Mouse (Mus musculus) embryonic facial prominence, embryonic 15.5 days (tissue): Measurements from ENCODE around the gene Atxn2. TPM values are rescaled to one million over a fixed set of nuclear protein-coding genes. Genes with fewer than 3 reads are reported as not detected.
"Not testable (repeated sequence)": the region's sequence is repeated elsewhere in the genome, so short reads cannot be mapped to it uniquely, and the experiment has no call there.

Experiments used
- ATAC-seq: fragments of 200-750 bp; cut with Nextera tagmentation; 2 replicates; pipeline ENCODE4 v1.8.0; 2017; ENCODE audit warnings: low read depth, moderate TSS enrichment; ENCODE audit not compliant: insufficient number of reproducible peaks, low FRiP score, low TSS enrichment
- H3K27ac ChIP-seq: fragments of 300-500 bp; sonication (generic); replicated peaks from 2 replicates; pipeline ENCODE4 v1.5.1; 2015; ENCODE audit warnings: mild to moderate bottlenecking, inconsistent platforms
- H3K27me3 ChIP-seq: fragments of 300-500 bp; sonication (generic); 2 replicates; pipeline ENCODE4 v1.6.1; 2015; ENCODE audit warnings: inconsistent platforms
- H3K36me3 ChIP-seq: fragments of 300-500 bp; sonication (generic); 2 replicates; pipeline ENCODE4 v1.6.1; 2015; ENCODE audit warnings: mild to moderate bottlenecking, inconsistent platforms
- H3K4me1 ChIP-seq: fragments of 300-500 bp; sonication (generic); 2 replicates; pipeline ENCODE4 v1.6.1; 2015; ENCODE audit warnings: inconsistent platforms
- H3K4me2 ChIP-seq: fragments of 300-500 bp; sonication (generic); replicated peaks from 2 replicates; pipeline ENCODE4 v1.6.1; 2015; ENCODE audit warnings: mild to moderate bottlenecking, inconsistent platforms
- H3K4me3 ChIP-seq: fragments of 300-500 bp; sonication (generic); replicated peaks from 2 replicates; pipeline ENCODE4 v1.5.1; 2015; ENCODE audit warnings: mild to moderate bottlenecking, inconsistent platforms
- H3K9ac ChIP-seq: fragments of 300-500 bp; sonication (generic); 2 replicates; pipeline ENCODE4 v1.6.1; 2015; ENCODE audit warnings: inconsistent platforms
- H3K9me3 ChIP-seq: fragments of 300-500 bp; sonication (generic); replicated peaks from 2 replicates; pipeline ENCODE4 v1.6.1; 2016; ENCODE audit warnings: inconsistent platforms
- WGBS: fragments of 180-500 bp; shearing (Covaris S2); methylation state at CpG from one replicate; pipeline ENCODE4 v1.1.7; 2015; 5-methylcytosine and 5-hydroxymethylcytosine counted together
- polyA plus RNA-seq: library from polyadenylated mRNA; unstranded; fragments of >200 nt; fragmentation: Nextera tagmentation; extraction: Ambion mirVana; gene quantifications from 2 replicates; pipeline ENCODE4 v1.2.1, GENCODE M21; 2015

The Atxn2 gene
- polyA plus RNA-seq, 1 experiment from 2014 or later = 60.5 TPM

GRCm38 (mm10) chr5:121690482-121691211, 20.5 kb upstream of the Atxn2 start:
- H3K9ac ChIP-seq = no peak overlapping the region
- peaks cover 18% of the 10 kb centered on the region for H3K36me3 ChIP-seq
- no peak for ATAC-seq
- no peak overlapping the region for H3K4me3 ChIP-seq
- no peaks in the 10 kb centered on the region for H3K9me3 ChIP-seq
- peaks cover 7% of the 10 kb centered on the region for H3K4me1 ChIP-seq
- 69% methylated on average over 7 of the region's 7 CpGs for WGBS
- no peak overlapping the region for H3K4me2 ChIP-seq
- peak overlapping the region; percentile 58; the same call in 1 of the 2 replicates for H3K27ac ChIP-seq
- no peaks in the 10 kb centered on the region for H3K27me3 ChIP-seq

DNA sequence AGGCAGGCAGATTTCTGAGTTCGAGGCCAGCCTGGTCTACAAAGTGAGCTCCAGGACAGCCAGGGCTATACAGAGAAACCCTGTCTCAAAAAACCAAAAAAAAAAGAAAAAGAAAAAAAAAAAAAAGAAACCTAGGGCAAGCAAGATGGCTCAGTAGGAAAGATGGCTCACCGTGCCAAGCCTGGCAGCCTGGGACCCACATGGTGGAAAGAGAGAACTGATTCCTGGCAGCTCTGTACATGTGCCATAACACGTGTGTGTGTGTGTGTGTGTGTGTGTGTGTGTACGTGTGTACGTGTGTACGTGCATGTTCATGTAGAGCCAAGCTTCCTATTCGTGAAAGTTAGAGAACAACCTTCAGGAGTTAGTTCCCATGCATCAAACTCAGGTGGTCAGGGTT, 19.7 kb upstream of the Atxn2 start:
- H3K4me3 ChIP-seq, H3K4me1 ChIP-seq: not testable (repeated sequence)
- WGBS = 90% methylated on average over 7 of the region's 7 CpGs

DNA sequence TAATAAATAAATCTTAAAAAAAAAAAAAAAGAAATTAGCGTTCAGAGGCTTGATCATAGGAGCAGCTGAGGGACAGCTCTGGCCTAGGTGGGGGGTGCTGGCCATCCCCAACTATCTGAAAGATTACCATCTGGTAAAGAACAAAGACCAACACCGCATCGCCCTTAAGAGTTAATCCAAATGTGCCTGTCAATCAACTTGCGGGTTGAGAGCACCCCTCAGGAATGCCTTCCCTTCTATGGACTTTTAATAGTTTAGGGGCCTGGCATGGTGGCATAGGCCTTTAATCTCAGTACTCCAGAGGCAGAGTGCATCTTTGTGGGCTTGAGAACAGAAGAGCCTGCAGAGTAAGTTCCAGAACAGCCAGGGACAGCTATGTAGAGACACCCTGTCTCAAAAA, 18.2 kb upstream of the Atxn2 start:
- 58% methylated on average over 4 of the region's 4 CpGs for WGBS
- H3K4me3 ChIP-seq = no peak overlapping the region
- H3K27me3 ChIP-seq = no peaks in the 10 kb centered on the region
- H3K9ac ChIP-seq = no peak overlapping the region
- peaks cover 7% of the 10 kb centered on the region for H3K4me1 ChIP-seq
- no peaks in the 10 kb centered on the region for H3K36me3 ChIP-seq
- no peak for ATAC-seq
- no peak overlapping the region for H3K4me2 ChIP-seq
- H3K27ac ChIP-seq = no peak overlapping the region
- no peaks in the 10 kb centered on the region for H3K9me3 ChIP-seq

More for the DNA sequence above, 19.7 kb upstream of the Atxn2 start:
- not testable (repeated sequence) for H3K27ac ChIP-seq, H3K4me2 ChIP-seq, H3K9me3 ChIP-seq, H3K27me3 ChIP-seq, H3K9ac ChIP-seq, ATAC-seq
- H3K36me3 ChIP-seq = peaks cover 10% of the 10 kb centered on the region

DNA sequence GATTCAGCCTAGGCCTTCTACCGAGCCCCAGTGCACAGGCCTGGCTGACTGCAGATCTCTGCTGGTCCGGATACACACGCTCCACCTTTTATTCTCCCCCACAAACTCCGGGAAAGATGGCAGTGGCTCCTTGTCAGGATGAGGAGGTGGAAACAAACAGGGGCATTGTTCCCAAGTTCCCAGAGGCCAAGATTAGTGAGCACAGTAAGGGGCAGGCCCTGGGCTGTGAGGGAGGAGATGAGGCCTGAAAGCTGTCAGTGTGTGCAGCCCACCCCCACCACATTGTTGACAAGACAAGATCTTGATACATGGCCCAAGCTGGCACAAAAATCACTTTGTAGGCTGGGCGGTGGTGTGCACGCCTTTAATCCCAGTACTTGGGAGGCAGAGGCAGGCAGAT, 14.4 kb upstream of the Atxn2 start:
- no peak overlapping the region for H3K27ac ChIP-seq
- WGBS = 35% methylated on average over 6 of the region's 6 CpGs
- H3K9ac ChIP-seq = no peak overlapping the region
- no peak for ATAC-seq
- H3K4me1 ChIP-seq = peaks cover 4% of the 10 kb centered on the region; the same call in 1 of the 2 replicates
- H3K9me3 ChIP-seq = no peaks in the 10 kb centered on the region
- no peak overlapping the region for H3K4me2 ChIP-seq
- no peaks in the 10 kb centered on the region for H3K36me3 ChIP-seq
- no peak overlapping the region for H3K4me3 ChIP-seq
- H3K27me3 ChIP-seq = no peaks in the 10 kb centered on the region

- no peak overlapping the region for H3K4me3 ChIP-seq
- no peaks in the 10 kb centered on the region for H3K36me3 ChIP-seq
- no peak overlapping the region for H3K4me2 ChIP-seq
- H3K27ac ChIP-seq = no peak overlapping the region
- no peaks in the 10 kb centered on the region for H3K27me3 ChIP-seq
- no peak for ATAC-seq
- H3K9ac ChIP-seq = no peak overlapping the region
- peaks cover 6% of the 10 kb centered on the region; the same call in 1 of the 2 replicates for H3K4me1 ChIP-seq
- no peaks in the 10 kb centered on the region for H3K9me3 ChIP-seq
- WGBS = 50% methylated on average over 5 of the region's 5 CpGs
Observed at GRCm38 (mm10) chr5:121699891-121700290, 11.2 kb upstream of the Atxn2 start.

GRCm38 (mm10) chr5:121700496-121700895, 10.6 kb upstream of the Atxn2 start:
- Histone ChIP-seq H3K9ac (no peak overlapping the region; the same call in 1 of the 2 replicates), H3K4me1 (peaks cover 8% of the 10 kb centered on the region; the same call in 1 of the 2 replicates)

GRCm38 (mm10) chr5:121701111-121701769, 9.9 kb upstream of the Atxn2 start:
- Histone ChIP-seq H3K4me1 (peaks cover 8% of the 10 kb centered on the region; the same call in 1 of the 2 replicates), H3K4me2 (no peak overlapping the region), H3K27me3 (no peaks in the 10 kb centered on the region), H3K36me3 (no peaks in the 10 kb centered on the region), H3K9me3 (no peaks in the 10 kb centered on the region), H3K4me3 (no peak overlapping the region), H3K9ac (no peak overlapping the region), H3K27ac (no peak overlapping the region)
- 52% methylated on average over 8 of the region's 8 CpGs for WGBS
- no peak for ATAC-seq

More at GRCm38 (mm10) chr5:121700496-121700895, 10.6 kb upstream of the Atxn2 start:
- WGBS = 16% methylated on average over 11 of the region's 11 CpGs
- no peak for ATAC-seq
- Histone ChIP-seq H3K4me3 (no peak overlapping the region), H3K4me2 (peak overlapping the region; percentile 15; the same call in 1 of the 2 replicates), H3K27me3 (no peaks in the 10 kb centered on the region), H3K36me3 (no peaks in the 10 kb centered on the region), H3K27ac (peak overlapping the region; percentile 44; the same call in 1 of the 2 replicates), H3K9me3 (no peaks in the 10 kb centered on the region)

GRCm38 (mm10) chr5:121703341-121703740, 7.8 kb upstream of the Atxn2 start:
- H3K4me2 ChIP-seq = no peak overlapping the region
- H3K36me3 ChIP-seq = no peaks in the 10 kb centered on the region
- no peak overlapping the region for H3K27ac ChIP-seq
- H3K4me3 ChIP-seq = no peak overlapping the region
- H3K27me3 ChIP-seq = no peaks in the 10 kb centered on the region
- ATAC-seq = no peak
- no peak overlapping the region for H3K9ac ChIP-seq
- H3K9me3 ChIP-seq = no peaks in the 10 kb centered on the region
- H3K4me1 ChIP-seq = peaks cover 8% of the 10 kb centered on the region; the same call in 1 of the 2 replicates
- WGBS = 52% methylated on average over 1 of the region's 1 CpGs

GRCm38 (mm10) chr5:121704512-121705248, 6.5 kb upstream of the Atxn2 start:
- WGBS = 7% methylated on average over 20 of the region's 20 CpGs
- peaks cover 8% of the 10 kb centered on the region; the same call in 1 of the 2 replicates for H3K4me1 ChIP-seq
- H3K27me3 ChIP-seq = no peaks in the 10 kb centered on the region
- H3K9me3 ChIP-seq = no peaks in the 10 kb centered on the region
- H3K36me3 ChIP-seq = no peaks in the 10 kb centered on the region
- H3K4me3 ChIP-seq = peak overlapping the region; percentile 28
- H3K27ac ChIP-seq = no peak overlapping the region
- no peak for ATAC-seq
- no peak overlapping the region for H3K9ac ChIP-seq
- H3K4me2 ChIP-seq = peak overlapping the region; percentile 49

- Histone ChIP-seq H3K9ac (no peak overlapping the region), H3K4me1 (peaks cover 16% of the 10 kb centered on the region), H3K4me2 (peak overlapping the region; percentile 71), H3K27me3 (no peaks in the 10 kb centered on the region), H3K4me3 (peak overlapping the region; percentile 97), H3K27ac (no peak overlapping the region), H3K9me3 (no peaks in the 10 kb centered on the region), H3K36me3 (no peaks in the 10 kb centered on the region)
- no peak for ATAC-seq
- 54% methylated on average over 2 of the region's 2 CpGs for WGBS
Observed at GRCm38 (mm10) chr5:121710402-121710801, 735 bp upstream of the Atxn2 start.

DNA sequence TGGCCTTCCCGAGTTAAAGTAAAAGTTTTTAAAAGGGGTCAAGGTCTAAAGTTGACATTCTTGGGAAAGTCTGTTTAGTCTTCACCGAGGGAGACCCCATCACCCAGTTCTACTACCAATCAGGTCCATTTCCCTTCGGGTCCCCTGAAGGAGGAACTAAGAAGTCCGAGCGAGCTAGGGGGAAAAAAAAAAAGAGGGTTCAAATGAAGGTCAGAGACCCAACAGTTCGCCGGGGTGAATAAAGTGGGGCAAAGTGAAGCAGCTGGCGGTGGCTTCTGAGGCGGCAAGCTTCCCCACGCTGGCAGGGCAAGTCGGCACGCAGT, 325 bp upstream of the Atxn2 start:
- Histone ChIP-seq H3K9me3 (no peaks in the 10 kb centered on the region), H3K4me1 (peaks cover 20% of the 10 kb centered on the region), H3K27ac (peak overlapping the region; percentile 95), H3K4me3 (peak overlapping the region; percentile 97), H3K27me3 (no peaks in the 10 kb centered on the region), H3K36me3 (no peaks in the 10 kb centered on the region), H3K9ac (peak overlapping the region; percentile 90), H3K4me2 (peak overlapping the region; percentile 71)
- no peak; the same call in 1 of the 2 replicates for ATAC-seq
- WGBS = under 1% methylated on average over 12 of the region's 12 CpGs
